Comparison of ENCODE assay signal across 31 mouse cellular contexts in genomic region chr16:22539275-22539674, GRCm38 (mm10).
"Had no signal": no experiment of that assay in that cellular context is flagged by ENCODE, and none has a peak within 500 bp of the region (broad histone marks: within the 10 kb centered on the region; RNA-seq: fewer than 3 reads in every experiment).

No protein-coding gene starts in this region.

- H3K9ac ChIP-seq: limb, embryonic 12.5 days; limb, embryonic 13.5 days; limb, embryonic 15.5 days; liver, embryonic 12.5 days; liver, embryonic 13.5 days; liver, embryonic 14.5 days; liver, embryonic 15.5 days; liver, postnatal 0 days; lung, embryonic 14.5 days; lung, embryonic 15.5 days; midbrain, embryonic 12.5 days; midbrain, embryonic 13.5 days; midbrain, embryonic 15.5 days; neural tube, embryonic 12.5 days had no signal

- H3K36me3 ChIP-seq: limb, embryonic 10.5 days; limb, embryonic 12.5 days; limb, embryonic 13.5 days; limb, embryonic 15.5 days; liver, embryonic 12.5 days; liver, embryonic 13.5 days; liver, embryonic 15.5 days; lung, embryonic 15.5 days; midbrain, embryonic 12.5 days; midbrain, embryonic 13.5 days; midbrain, embryonic 15.5 days; neural tube, embryonic 12.5 days had no signal

- H3K27me3 ChIP-seq: limb, embryonic 12.5 days; limb, embryonic 13.5 days; limb, embryonic 15.5 days; liver, embryonic 12.5 days; liver, embryonic 13.5 days; liver, embryonic 15.5 days; lung, embryonic 15.5 days; megakaryocyte, embryonic 14.5 days; midbrain, embryonic 12.5 days; midbrain, embryonic 13.5 days; midbrain, embryonic 15.5 days; neural tube, embryonic 12.5 days had no signal

- H3K27ac ChIP-seq: left cerebral cortex, adult 2 months; limb, embryonic 10.5 days; limb, embryonic 12.5 days; limb, embryonic 13.5 days; limb, embryonic 15.5 days; liver, embryonic 12.5 days; liver, embryonic 13.5 days; liver, embryonic 14.5 days; liver, embryonic 15.5 days; macrophage; midbrain, embryonic 12.5 days; midbrain, embryonic 13.5 days; midbrain, embryonic 15.5 days; neural tube, embryonic 12.5 days had no signal

- H3K9me3 ChIP-seq: limb, embryonic 10.5 days; limb, embryonic 12.5 days; limb, embryonic 13.5 days; limb, embryonic 15.5 days; liver, embryonic 12.5 days; liver, embryonic 13.5 days; liver, embryonic 15.5 days; lung, embryonic 15.5 days; megakaryocyte, embryonic 14.5 days; midbrain, embryonic 12.5 days; midbrain, embryonic 13.5 days; midbrain, embryonic 15.5 days; neural tube, embryonic 12.5 days had no signal

- H3K4me2 ChIP-seq: limb, embryonic 12.5 days; limb, embryonic 13.5 days; limb, embryonic 15.5 days; liver, embryonic 11.5 days; liver, embryonic 12.5 days; liver, embryonic 13.5 days; liver, embryonic 15.5 days; lung, embryonic 14.5 days; lung, embryonic 15.5 days; midbrain, embryonic 12.5 days; midbrain, embryonic 13.5 days; midbrain, embryonic 15.5 days; neural tube, embryonic 12.5 days had no signal

- H3K4me3 ChIP-seq: left cerebral cortex, adult 2 months; limb, embryonic 10.5 days; limb, embryonic 12.5 days; limb, embryonic 13.5 days; limb, embryonic 15.5 days; liver, embryonic 12.5 days; liver, embryonic 13.5 days; liver, embryonic 15.5 days; lung, embryonic 15.5 days; megakaryocyte, embryonic 14.5 days; midbrain, embryonic 12.5 days; midbrain, embryonic 13.5 days; midbrain, embryonic 15.5 days; myocyte; neural tube, embryonic 12.5 days had no signal

- H3K4me1 ChIP-seq: limb, embryonic 10.5 days; limb, embryonic 12.5 days; limb, embryonic 13.5 days; limb, embryonic 15.5 days; liver, embryonic 12.5 days; liver, embryonic 13.5 days; liver, embryonic 15.5 days; midbrain, embryonic 12.5 days; midbrain, embryonic 13.5 days; midbrain, embryonic 15.5 days; neural tube, embryonic 12.5 days had no signal

- DNase-seq: left cerebral cortex, postnatal 4 days; liver; liver, embryonic 13.5 days; liver, postnatal 0 days; lung, adult 18-20 months; lung, adult 2 months; lung, embryonic 14.5 days; lung, postnatal 10 days; lung, postnatal 14 days; lung, postnatal 36 days; lung, postnatal 4 days; midbrain, embryonic 14.5 days had no signal

- ATAC-seq: liver, embryonic 12.5 days; liver, postnatal 0 days; lung, postnatal 0 days; midbrain, embryonic 13.5 days; midbrain, embryonic 15.5 days; midbrain, embryonic 16.5 days had no signal
